Mouse (Mus musculus): ENCODE measurements around the gene Nxph3.

Nxph3 gene

DNA sequence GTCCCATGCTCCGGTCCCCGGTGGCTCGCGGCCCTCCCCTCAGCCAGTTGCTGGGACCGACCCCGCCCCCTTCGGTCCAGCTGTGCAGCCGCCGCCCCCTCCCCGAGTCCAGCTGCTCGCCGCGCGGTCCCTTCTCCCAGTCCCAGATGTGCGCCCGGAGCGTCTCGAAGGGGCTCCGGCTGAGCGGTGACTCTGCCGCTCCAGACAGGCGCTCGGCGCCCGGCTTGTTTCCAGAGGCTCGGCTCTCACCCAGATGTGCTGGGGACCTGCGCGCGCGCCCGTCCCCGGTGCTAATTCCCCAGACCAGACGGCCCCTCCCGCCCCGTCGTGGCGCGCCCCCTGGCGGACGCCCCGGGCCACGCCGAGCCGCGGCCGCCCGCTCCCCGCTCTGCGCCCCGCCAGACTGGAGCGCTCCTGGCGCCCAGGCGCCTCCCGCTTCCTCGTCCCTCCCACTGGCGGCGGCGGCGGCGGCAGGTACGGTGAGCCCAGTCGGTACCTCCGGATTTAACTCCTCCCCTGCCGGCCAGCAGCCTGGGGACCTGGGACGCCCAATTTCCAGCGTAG is at the start of gene Nxph3:
Gene Nxph3 (minus strand): TSS at position 273 of the 564 bp plus-strand sequence.
- DNase-seq (ENCODE audit: low read depth), result no peak

DNA sequence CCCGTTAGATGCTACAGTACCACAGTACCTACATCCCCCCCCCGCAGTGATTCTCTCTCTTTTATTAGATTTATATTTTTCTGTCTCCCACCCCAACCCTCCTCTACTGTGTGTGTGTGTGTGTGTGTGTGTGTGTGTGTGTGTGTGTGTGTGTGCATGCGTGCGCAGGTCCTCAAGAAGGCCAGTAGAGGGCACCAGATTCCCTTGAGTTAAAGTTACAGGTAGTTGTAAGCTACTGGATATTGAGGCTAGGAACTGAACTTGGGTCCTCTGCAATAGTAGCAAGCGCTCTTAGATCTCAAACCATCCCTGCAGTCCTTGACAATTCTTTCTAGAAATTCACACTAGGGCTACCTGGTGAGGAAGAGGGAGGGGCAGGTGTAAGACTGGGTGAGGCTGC is 49.5 kb upstream of the Nxph3 start:
- no peak for DNase-seq (ENCODE audit: low read depth)

DNA sequence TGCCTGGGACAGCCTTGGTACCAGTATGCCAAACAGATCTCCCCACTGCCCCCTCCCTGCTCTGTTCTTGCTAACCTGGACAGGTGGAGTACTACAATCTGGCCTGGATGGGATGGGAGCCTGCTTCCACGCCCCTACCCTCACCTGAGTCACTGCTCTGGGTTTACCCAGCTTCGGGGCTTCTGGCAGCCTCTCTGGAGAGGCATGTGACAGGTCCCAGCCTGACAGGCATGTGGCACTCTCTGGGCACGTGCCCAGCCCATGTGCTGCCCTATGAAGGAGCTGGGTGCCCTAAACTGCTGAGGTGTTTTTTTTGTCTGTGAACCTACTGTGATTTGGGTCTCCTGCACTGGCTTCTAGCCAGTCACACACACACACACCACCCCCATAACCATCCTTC is 46.4 kb upstream of the Nxph3 start:
- DNase-seq (ENCODE audit: low read depth), result no peak

GRCm38 (mm10) chr11:95559761-95560160 is 45.4 kb upstream of the Nxph3 start:
- DNase-seq (ENCODE audit: low read depth), result no peak

DNA sequence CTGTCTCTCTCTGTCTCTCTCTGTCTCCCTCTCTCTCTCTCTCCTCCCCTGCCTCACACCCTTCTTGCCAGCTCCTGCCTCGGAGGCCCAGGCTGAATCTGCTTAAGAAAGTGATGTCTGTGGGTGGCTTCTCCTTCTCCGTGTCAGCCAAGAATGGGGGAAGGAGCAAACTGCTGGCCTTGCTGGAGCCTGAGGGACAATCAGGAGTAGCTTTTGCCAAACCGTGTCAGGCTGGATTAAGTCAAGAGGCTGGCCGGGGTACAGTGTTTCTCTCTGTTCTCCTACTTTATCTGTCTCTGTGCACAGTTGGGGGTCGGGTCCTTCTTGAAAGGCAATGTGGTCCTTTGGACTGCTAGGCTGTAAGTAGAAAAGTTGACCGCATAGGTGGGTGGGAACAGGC is 43.3 kb upstream of the Nxph3 start:
- DNase-seq (ENCODE audit: low read depth), result no peak

DNA sequence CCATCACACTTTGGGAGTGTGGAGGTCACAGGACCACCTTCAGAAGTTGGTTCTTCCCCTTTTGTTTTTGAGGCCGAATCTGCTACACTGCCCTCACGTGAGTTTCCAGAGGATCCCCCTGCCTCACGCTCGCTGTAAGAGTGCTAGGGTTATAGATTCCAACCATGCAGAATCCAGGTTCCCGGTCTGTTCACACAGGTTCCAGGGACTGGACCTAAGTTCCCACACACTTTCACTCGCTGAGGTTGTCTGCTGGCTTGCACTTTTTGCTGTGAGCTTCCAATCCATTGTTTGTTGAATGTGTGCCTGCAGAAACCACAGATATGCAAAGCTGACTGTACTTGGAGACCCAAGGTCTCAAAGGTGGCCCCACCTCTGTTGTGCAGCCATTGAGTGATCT is 42.7 kb upstream of the Nxph3 start:
- no peak for DNase-seq (ENCODE audit: low read depth)

GRCm38 (mm10) chr11:95555279-95555678 is 40.9 kb upstream of the Nxph3 start:
- no peak for DNase-seq (ENCODE audit: low read depth)

DNA sequence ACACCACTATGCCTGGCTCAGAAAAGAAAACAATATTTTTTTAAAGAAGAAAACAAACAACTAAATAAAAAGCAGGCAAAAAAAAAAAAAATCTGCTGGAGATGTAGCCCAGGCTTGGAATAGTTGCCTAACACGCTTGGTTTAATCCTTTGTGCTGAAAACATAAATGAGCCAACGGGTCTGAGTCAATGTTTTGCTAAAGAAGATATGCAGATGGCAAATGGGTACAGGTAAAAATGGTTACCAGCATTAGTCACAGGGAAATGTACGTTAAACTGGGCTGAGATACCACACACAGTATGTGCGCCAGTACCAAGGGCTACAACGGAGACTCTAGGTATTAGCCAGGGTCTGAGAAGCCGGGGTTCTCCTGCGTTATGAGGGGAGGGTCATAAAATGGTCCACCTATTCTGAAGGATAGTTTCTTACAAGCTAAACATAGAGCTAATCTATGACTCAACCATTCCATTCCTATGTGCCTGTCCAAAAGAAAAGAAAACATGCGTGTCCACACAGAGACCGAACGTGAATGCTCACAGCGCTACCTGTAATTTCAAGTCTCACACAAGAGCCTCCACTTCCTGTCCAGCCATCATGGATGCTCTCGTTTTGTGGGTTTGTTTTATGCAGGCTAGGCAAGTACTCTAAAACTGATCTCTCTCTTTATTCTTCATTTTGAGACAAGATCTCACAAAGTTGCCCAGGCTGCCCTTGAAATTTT is 36.1 kb upstream of the Nxph3 start:
- no peak for DNase-seq (ENCODE audit: low read depth)

- DNase-seq (ENCODE audit: low read depth), result no peak
Measured at GRCm38 (mm10) chr11:95546021-95546782, 31.8 kb upstream of the Nxph3 start.

DNA sequence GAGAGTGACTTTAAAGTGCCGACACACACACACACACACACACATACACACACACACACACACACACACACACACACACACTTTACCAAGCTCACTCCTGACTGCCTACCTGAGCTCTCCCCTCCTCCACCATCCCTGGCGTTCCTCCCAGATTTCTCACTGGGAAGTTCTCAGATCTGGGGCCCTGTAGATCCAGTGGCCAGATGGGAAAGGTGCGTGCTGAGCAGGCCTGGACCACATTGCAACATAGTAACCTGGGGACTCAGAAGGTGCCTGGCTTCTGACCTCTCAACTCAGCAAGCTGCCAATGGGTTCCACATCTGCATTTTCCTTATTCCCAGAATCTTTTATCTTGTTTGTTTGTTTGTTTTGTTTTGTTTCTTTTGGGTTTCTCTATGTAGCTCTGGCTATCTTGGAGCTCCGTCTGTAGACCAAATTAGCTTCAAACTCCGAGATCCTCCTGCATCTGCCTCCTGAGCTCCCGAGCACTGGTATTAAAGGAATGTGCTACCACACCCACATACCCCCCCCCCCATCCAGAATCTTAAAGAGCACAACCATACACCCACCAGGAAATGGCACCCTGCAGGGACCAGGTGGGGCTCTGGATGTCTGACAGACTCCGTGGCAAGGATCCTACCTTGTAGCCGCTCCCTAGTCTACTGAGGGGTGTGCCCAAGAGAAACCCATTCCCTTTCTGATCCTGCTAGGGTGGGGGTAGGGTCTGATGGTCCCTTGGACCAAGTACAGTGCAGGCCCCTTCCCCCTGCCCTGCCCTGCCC is 30.4 kb upstream of the Nxph3 start:
- no peak for DNase-seq (ENCODE audit: low read depth)

GRCm38 (mm10) chr11:95540637-95541385 is 26.4 kb upstream of the Nxph3 start:
- DNase-seq (ENCODE audit: low read depth), result no peak

- no peak for DNase-seq (ENCODE audit: low read depth)
Measured at GRCm38 (mm10) chr11:95538378-95539104, 24.2 kb upstream of the Nxph3 start.

GRCm38 (mm10) chr11:95533484-95534160 is 19.3 kb upstream of the Nxph3 start:
- DNase-seq (ENCODE audit: low read depth), result peak; percentile 75

GRCm38 (mm10) chr11:95532353-95533072 is 18.1 kb upstream of the Nxph3 start:
- no peak for DNase-seq (ENCODE audit: low read depth)

DNA sequence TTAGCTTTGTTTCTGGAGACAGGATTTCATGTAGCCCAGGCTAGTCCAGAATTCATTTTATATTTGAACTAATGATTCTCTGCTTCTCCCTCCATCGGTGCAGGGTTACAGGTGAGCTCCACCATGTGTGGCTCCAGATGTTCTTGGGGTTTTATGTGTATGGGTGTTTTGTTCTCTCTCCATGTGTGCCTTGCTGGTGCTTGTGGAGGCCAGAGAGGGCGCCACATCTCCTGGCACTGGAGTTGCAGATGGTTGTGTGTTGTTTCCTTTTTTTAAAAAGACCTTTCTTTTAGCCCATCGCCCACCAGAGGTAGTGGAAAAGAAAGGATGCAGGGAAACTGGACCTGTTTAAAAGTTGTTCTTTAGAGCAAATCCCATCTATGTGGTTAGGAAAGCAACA is 13.9 kb upstream of the Nxph3 start:
- no peak for DNase-seq (ENCODE audit: low read depth)

DNA sequence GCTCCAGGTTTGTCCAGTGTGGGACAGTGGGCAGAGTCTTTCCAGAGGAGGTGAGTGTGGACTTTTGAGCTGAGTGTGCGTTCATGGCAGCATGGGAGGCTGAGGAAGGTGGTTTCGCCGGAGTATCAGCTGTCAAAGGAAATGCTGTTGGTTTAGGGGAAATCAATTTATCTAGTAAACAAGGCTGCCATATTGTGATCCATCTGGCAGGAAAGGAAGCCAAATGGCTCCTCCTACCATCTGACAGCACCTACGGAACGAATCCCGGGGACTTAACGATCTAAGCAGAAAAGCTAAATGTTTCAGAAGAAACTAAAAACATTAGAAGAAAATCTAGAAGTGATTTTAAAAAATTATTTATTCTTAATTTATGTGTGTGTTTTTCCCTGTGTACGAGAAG is 12.9 kb upstream of the Nxph3 start:
- no peak for DNase-seq (ENCODE audit: low read depth)

DNA sequence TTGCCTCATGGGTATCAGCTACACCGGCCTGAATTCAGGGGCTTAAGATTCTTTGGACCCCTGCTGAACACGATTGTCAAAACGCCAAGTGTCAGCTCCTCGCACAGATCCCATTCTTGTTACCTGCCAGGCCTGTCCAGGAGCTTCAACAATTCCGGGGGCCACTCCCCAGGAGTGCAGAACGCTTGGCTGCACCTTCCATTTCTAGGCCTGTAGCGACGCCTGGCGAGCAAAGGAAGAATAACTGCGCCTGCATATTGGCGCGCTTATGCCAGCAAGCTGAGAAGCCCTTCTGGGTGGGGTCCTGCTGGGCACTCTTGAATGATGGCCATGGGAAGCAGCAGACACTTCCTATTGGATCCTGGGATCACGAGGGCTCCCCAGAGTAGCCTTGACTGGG is 7.2 kb upstream of the Nxph3 start:
- DNase-seq (ENCODE audit: low read depth), result peak; percentile 84

GRCm38 (mm10) chr11:95520456-95521072 is 6.2 kb upstream of the Nxph3 start:
- DNase-seq (ENCODE audit: low read depth), result peak; percentile 87

DNA sequence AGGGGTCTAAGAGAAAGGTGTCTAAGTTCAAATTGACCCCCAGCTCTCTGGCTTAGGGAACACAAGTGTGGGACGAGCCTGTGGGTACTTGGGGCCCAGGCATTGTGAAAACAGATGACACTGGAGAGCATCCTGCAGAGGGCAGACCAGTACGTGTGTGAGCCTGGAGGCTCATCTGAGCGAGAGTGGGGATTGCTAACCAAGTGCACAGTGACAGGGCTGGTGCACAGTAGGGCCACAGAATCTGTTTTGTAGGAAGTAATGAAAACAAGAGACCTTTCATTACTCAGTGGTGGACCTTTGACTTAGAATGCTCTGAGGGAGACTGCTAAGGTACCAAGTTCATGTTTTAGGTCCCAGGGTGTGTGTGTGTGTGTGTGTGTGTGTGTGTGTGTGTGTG is 5.6 kb upstream of the Nxph3 start:
- peak; percentile 57 for DNase-seq (ENCODE audit: low read depth)
